Mouse (Mus musculus) ES-Bruce4 (cell line): ENCODE measurements around the gene Abca17.

Source experiments
- CTCF ChIP-seq: IDR thresholded peaks from one replicate; pipeline ENCODE4 v1.8.1; 2011; ENCODE audit warnings: low read depth, low read length
- EP300 ChIP-seq: IDR thresholded peaks from 2 replicates; pipeline ENCODE4 v1.6.1; 2011; ENCODE audit warnings: low read depth, low read length; ENCODE audit not compliant: insufficient read depth
- POLR2A ChIP-seq: IDR thresholded peaks from one replicate; pipeline ENCODE4 v1.8.1; 2011; ENCODE audit warnings: low read length; ENCODE audit not compliant: insufficient read depth

- TF ChIP-seq CTCF (peak; percentile 51), EP300 (no peak), POLR2A (no peak)
These were observed 68.2 kb downstream of the Abca17 start for GRCm38 (mm10) chr17:24282637-24283036.
